Mouse (Mus musculus) intestine, embryonic 16.5 days (tissue): ENCODE data around the gene Gtf3c5. TPM values are rescaled to one million over a fixed set of nuclear protein-coding genes. Genes with fewer than 3 reads are reported as not detected.
A peak's percentile ranks its signal among the peaks of the same experiment; 100 is the strongest.

Source experiments
- ATAC-seq: fragments of 200-750 bp; cut with Nextera tagmentation; 2 replicates; pipeline ENCODE4 v1.8.0; 2017; ENCODE audit warnings: moderate TSS enrichment, moderate library complexity
- H3K27ac ChIP-seq: fragments of 300-500 bp; sonication (generic); 2 replicates; pipeline ENCODE4 v1.5.1; 2014; ENCODE audit warnings: mild to moderate bottlenecking, low read length
- H3K27me3 ChIP-seq: fragments of 300-500 bp; sonication (generic); replicated peaks from 2 replicates; pipeline ENCODE4 v1.6.1; 2014; ENCODE audit warnings: low read length, control low read depth, mixed read lengths; ENCODE audit not compliant: control insufficient read depth, insufficient read depth
- H3K36me3 ChIP-seq: fragments of 300-500 bp; sonication (generic); 2 replicates; pipeline ENCODE4 v1.6.1; 2014; ENCODE audit warnings: low read length, control low read depth; ENCODE audit not compliant: control insufficient read depth, insufficient read depth
- H3K4me1 ChIP-seq: fragments of 300-500 bp; sonication (generic); 2 replicates; pipeline ENCODE4 v1.6.1; 2014; ENCODE audit warnings: low read length, control low read depth, mixed read lengths; ENCODE audit not compliant: control insufficient read depth, insufficient read depth
- H3K4me2 ChIP-seq: fragments of 300-500 bp; sonication (generic); 2 replicates; pipeline ENCODE4 v1.6.1; 2014; ENCODE audit warnings: low read depth, low read length, control low read depth
- H3K4me3 ChIP-seq: fragments of 300-500 bp; sonication (generic); 2 replicates; pipeline ENCODE4 v1.5.1; 2014; ENCODE audit warnings: mild to moderate bottlenecking, low read length
- H3K9ac ChIP-seq: fragments of 300-500 bp; sonication (generic); 2 replicates; pipeline ENCODE4 v1.6.1; 2014; ENCODE audit warnings: low read depth, low read length
- H3K9me3 ChIP-seq: fragments of 300-500 bp; sonication (generic); 2 replicates; pipeline ENCODE4 v1.6.1; 2016; ENCODE audit warnings: low read length, control low read depth; ENCODE audit not compliant: control insufficient read depth
- WGBS: fragments of 180-500 bp; shearing (Covaris S2); extraction: QIAGEN DNeasy Blood & Tissue Kit; methylation state at CpG from one replicate; pipeline ENCODE4 v1.1.7; 2014; 5-methylcytosine and 5-hydroxymethylcytosine counted together
- polyA plus RNA-seq: library from polyadenylated mRNA; unstranded; fragments of >200 nt; fragmentation: Nextera tagmentation; extraction: Ambion mirVana; gene quantifications from 2 replicates; pipeline ENCODE4 v1.2.1, GENCODE M21; 2015

The Gtf3c5 gene
- polyA plus RNA-seq, 1 experiment from 2014 or later: 32.2 TPM

- Histone ChIP-seq H3K36me3 (no peaks in the 10 kb centered on the region), H3K4me2 (peak overlapping the region; percentile 83), H3K4me3 (peak overlapping the region; percentile 76), H3K27me3 (no peaks in the 10 kb centered on the region), H3K9ac (peak overlapping the region; percentile 79), H3K4me1 (peaks cover 77% of the 10 kb centered on the region), H3K9me3 (no peaks in the 10 kb centered on the region), H3K27ac (peak overlapping the region; percentile 79)
- 33% methylated on average over 11 of the region's 11 CpGs for WGBS
- ATAC-seq: peak; percentile 10; the same call in 1 of the 2 replicates
Measured at GRCm38 (mm10) chr2:28534436-28535262, 48.9 kb downstream of the Gtf3c5 start.

GRCm38 (mm10) chr2:28533901-28534435 is 49.6 kb downstream of the Gtf3c5 start:
- Histone ChIP-seq H3K27ac (peak overlapping the region; percentile 79), H3K4me1 (peaks cover 72% of the 10 kb centered on the region), H3K4me2 (peak overlapping the region; percentile 83), H3K4me3 (peak overlapping the region; percentile 76), H3K9ac (peak overlapping the region; percentile 79), H3K9me3 (no peaks in the 10 kb centered on the region), H3K27me3 (no peaks in the 10 kb centered on the region), H3K36me3 (no peaks in the 10 kb centered on the region)
- 63% methylated on average over 7 of the region's 7 CpGs for WGBS
- no peak for ATAC-seq

GRCm38 (mm10) chr2:28532938-28533771 is 50.4 kb downstream of the Gtf3c5 start:
- H3K27ac ChIP-seq: peak overlapping the region; percentile 79
- peak overlapping the region; percentile 83 for H3K4me2 ChIP-seq
- H3K27me3 ChIP-seq: no peaks in the 10 kb centered on the region
- peak overlapping the region; percentile 79 for H3K9ac ChIP-seq
- H3K4me3 ChIP-seq: peak overlapping the region; percentile 76
- peaks cover 63% of the 10 kb centered on the region for H3K4me1 ChIP-seq
- peak; percentile 91 for ATAC-seq
- H3K9me3 ChIP-seq: no peaks in the 10 kb centered on the region
- 3% methylated on average over 49 of the region's 49 CpGs for WGBS
- H3K36me3 ChIP-seq: no peaks in the 10 kb centered on the region

DNA sequence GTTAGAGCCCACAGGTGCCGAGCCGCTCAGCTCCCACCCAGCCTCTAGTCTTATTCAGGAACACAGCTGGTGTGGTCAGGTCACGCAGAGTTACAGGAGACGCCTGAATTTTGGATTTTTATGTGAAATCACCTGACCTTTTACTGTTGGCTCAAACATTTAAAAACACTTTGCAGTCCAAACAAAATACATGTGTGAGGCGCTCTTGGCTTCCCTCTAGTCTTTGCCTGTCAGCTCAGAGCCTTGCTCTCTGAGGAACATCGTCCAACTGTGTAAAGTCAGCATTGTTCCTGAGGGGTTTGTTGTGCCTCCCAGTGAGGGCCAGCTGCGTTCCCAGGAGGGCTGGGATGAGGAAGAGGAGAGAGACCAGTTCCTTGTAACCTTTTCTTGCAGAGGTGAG is 53.2 kb downstream of the Gtf3c5 start:
- Histone ChIP-seq H3K9me3 (no peaks in the 10 kb centered on the region), H3K4me2 (no peak overlapping the region), H3K4me1 (peaks cover 52% of the 10 kb centered on the region), H3K9ac (no peak overlapping the region), H3K4me3 (no peak overlapping the region), H3K36me3 (no peaks in the 10 kb centered on the region), H3K27me3 (no peaks in the 10 kb centered on the region), H3K27ac (no peak overlapping the region)
- WGBS: 57% methylated on average over 7 of the region's 7 CpGs
- no peak for ATAC-seq

- no peaks in the 10 kb centered on the region for H3K9me3 ChIP-seq
- WGBS: 80% methylated on average over 4 of the region's 4 CpGs
- no peak overlapping the region for H3K4me2 ChIP-seq
- peaks cover 52% of the 10 kb centered on the region for H3K4me1 ChIP-seq
- H3K4me3 ChIP-seq: no peak overlapping the region
- no peak overlapping the region for H3K27ac ChIP-seq
- 0 out of 2 replicates have a peak overlapping the region, but pooled peaks have one; percentile 10 for H3K9ac ChIP-seq
- H3K27me3 ChIP-seq: no peaks in the 10 kb centered on the region
- no peaks in the 10 kb centered on the region for H3K36me3 ChIP-seq
- no peak for ATAC-seq
Measured at GRCm38 (mm10) chr2:28529856-28530255, 53.7 kb downstream of the Gtf3c5 start.

DNA sequence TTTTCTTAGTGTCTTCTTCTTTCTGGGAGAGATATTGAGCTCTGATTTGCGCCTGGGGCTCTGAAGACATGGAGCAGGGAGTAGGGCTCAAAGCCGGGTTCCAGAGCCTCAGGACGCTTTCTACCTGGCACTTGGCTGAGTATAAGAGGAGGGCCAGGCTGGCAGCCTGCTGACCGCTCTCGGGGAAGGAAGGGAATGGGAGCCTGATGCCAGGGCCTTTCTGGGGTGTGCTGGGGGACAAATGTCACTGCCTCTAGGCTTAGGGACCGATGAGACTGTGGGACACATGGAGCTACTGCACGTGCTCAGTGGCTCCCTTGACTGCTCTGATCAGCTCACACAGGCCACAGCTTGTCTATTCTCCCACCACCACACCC is 55.2 kb downstream of the Gtf3c5 start:
- Histone ChIP-seq H3K9me3 (no peaks in the 10 kb centered on the region), H3K4me2 (no peak overlapping the region), H3K36me3 (no peaks in the 10 kb centered on the region), H3K4me1 (peaks cover 52% of the 10 kb centered on the region), H3K9ac (no peak overlapping the region), H3K27me3 (no peaks in the 10 kb centered on the region), H3K4me3 (no peak overlapping the region), H3K27ac (no peak overlapping the region)
- ATAC-seq: no peak
- WGBS: 88% methylated on average over 7 of the region's 7 CpGs

- Histone ChIP-seq H3K36me3 (no peaks in the 10 kb centered on the region), H3K4me2 (no peak overlapping the region), H3K9ac (no peak overlapping the region), H3K27ac (no peak overlapping the region), H3K4me1 (peaks cover 48% of the 10 kb centered on the region), H3K4me3 (no peak overlapping the region), H3K27me3 (no peaks in the 10 kb centered on the region), H3K9me3 (no peaks in the 10 kb centered on the region)
- ATAC-seq: no peak
- WGBS: 91% methylated on average over 20 of the region's 20 CpGs
Measured at GRCm38 (mm10) chr2:28527436-28528353, 55.9 kb downstream of the Gtf3c5 start.

DNA sequence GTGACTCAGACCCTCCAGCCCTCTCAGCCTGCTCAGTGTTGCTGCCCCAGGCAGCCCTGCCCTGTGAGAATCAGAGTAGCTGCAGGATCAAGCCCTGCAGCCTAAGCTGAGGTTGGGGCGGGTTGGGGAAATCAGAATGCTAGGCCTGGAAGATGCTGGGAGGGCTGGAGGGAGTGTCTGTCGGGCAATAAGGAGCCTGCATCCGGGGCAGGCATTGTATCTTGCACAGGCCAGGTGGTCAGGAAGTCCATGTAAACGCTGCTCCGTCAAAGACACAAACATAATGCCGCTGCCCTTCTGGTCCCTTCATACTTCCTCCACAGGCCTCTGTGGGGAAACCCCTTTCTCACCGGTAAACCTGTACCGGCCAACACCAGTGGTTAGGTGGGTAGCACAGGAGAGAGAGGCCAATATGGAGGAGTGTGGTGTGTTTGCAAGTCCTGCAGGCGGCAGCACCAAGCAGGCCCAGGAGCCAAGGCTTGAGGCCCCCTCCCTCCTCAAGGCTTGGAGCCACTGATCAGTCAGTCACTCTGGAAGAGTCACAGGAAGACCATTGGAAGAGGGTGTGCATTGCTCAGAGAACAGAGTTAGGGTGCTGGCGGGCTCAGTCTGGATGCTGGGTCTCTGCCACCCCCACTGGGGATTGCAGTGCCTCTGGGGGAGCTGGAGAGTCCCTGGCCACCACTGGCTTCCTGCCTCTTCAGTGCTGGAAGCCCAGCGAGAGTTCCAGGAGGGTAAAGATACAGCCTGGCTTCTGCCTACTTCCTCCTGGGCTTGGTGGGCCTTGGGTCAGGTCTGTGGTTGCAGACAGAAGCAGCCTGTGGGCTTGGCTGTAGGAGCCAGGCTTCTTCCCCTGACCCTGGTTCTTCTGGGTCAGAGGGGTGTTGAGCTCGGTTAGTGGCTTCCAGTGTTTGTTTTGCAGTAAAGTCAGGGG is 57.3 kb downstream of the Gtf3c5 start:
- peak; percentile 36 for ATAC-seq
- peak overlapping the region; percentile 37 for H3K9ac ChIP-seq
- peak overlapping the region; percentile 19 for H3K4me2 ChIP-seq
- H3K27ac ChIP-seq: peak overlapping the region; percentile 83
- no peaks in the 10 kb centered on the region for H3K36me3 ChIP-seq
- WGBS: 21% methylated on average over 12 of the region's 12 CpGs
- H3K9me3 ChIP-seq: no peaks in the 10 kb centered on the region
- H3K27me3 ChIP-seq: no peaks in the 10 kb centered on the region
- H3K4me1 ChIP-seq: peaks cover 41% of the 10 kb centered on the region
- H3K4me3 ChIP-seq: 0 out of 2 replicates have a peak overlapping the region, but pooled peaks have one; percentile 1
